Mouse (Mus musculus): ENCODE measurements around the gene Lrmda. TPM values are rescaled to one million over a fixed set of nuclear protein-coding genes. Genes with fewer than 3 reads are reported as not detected.

Gene Lrmda
- polyA plus RNA-seq, 1 experiment, result 0.65 TPM

DNA sequence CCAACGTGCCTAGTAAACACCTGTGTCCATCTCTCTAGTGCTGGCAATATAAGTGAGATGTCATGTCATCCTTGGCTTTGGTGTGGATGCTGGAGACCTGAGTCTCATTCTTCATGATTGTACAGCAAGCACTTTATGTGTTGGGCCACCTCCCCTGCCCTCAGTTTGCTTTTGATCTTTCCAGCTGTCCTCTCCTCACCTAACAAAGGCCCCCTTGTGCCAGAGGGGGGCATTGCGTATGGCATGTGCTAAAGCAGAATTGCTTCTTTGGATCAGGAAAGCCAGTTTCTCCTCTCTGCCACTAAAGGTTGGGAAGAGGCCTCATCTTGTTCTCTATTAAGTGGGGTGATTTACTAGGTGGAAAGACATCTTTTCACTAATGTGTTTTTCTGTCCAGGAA is 264.2 kb downstream of the Lrmda start:
- TF ChIP-seq CTCF (IDR thresholded peaks at IDR 0.05; ENCODE audit: extremely low read depth, insufficient read depth, low read length) (no peak), POLR2A (IDR thresholded peaks at IDR 0.05; ENCODE audit: extremely low read depth, insufficient read depth, low read length) (no peak)
- no peaks in the 10 kb centered on the region for H3K4me1 ChIP-seq (ENCODE audit: control insufficient read depth, insufficient read depth, low read length)
- no peak overlapping the region for H3K27ac ChIP-seq (ENCODE audit: insufficient read depth, low read length)
- H3K4me3 ChIP-seq (ENCODE audit: insufficient read depth, low read length), result no peak overlapping the region

DNA sequence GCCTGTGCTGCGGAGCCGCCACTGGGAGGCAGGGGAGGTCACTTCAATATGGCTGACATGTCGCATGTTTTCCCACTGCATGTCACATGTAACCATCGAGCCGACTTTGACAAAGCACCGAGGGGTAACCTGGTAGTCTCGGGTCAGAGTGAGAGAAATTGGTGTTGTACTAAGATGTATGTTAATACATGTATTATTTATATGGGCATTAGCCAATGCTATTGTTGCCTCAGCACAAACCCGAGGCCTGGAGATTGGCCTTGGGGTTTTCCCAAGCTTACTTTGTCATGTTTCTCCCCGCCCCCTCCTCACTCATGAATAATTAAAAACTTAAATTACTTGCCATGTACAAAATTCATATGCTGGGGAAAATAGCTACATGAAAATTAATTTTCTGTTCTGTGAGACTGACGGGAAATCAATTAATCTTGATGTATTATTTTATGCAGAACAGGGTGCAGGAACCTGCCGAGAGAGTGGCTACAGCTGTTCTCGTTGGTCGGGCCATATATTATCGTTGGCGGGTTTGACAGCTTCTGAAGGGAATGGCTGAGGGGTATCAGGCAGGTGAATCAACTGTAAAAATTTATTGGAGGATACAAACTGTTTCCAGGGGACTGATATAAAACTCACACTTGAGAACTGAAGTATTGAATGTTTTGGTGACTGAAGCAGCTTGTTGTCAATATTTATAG is 265.5 kb downstream of the Lrmda start:
- TF ChIP-seq POLR2A (IDR thresholded peaks at IDR 0.05; ENCODE audit: extremely low read depth, insufficient read depth, low read length) (no peak), CTCF (IDR thresholded peaks at IDR 0.05; ENCODE audit: extremely low read depth, insufficient read depth, low read length) (no peak)
- H3K4me1 ChIP-seq (ENCODE audit: control insufficient read depth, insufficient read depth, low read length), result no peaks in the 10 kb centered on the region
- no peak overlapping the region for H3K4me3 ChIP-seq (ENCODE audit: insufficient read depth, low read length)
- no peak overlapping the region for H3K27ac ChIP-seq (ENCODE audit: insufficient read depth, low read length)

DNA sequence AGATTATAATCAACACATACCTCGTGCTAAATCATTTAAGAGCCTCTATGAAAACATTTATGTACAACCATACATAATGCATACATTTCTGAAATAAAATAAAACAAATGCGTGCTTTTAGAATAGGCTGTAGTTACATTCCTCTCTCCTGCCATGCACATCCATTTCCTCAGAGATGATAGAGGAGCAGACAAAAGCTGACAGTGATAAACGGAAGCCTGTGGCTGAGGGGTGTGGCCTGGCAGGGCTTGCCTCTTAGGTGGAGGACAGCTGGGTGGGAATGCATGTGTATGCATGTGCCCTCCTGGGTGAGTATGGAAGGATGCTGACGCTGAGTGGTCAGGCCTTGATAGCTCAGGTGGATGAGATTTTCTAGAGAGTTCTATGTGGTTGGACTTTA is 266.3 kb downstream of the Lrmda start:
- no peak overlapping the region for H3K27ac ChIP-seq (ENCODE audit: insufficient read depth, low read length)
- TF ChIP-seq CTCF (IDR thresholded peaks at IDR 0.05; ENCODE audit: extremely low read depth, insufficient read depth, low read length) (no peak), POLR2A (IDR thresholded peaks at IDR 0.05; ENCODE audit: extremely low read depth, insufficient read depth, low read length) (no peak)
- H3K4me1 ChIP-seq (ENCODE audit: control insufficient read depth, insufficient read depth, low read length), result no peaks in the 10 kb centered on the region
- no peak overlapping the region for H3K4me3 ChIP-seq (ENCODE audit: insufficient read depth, low read length)

DNA sequence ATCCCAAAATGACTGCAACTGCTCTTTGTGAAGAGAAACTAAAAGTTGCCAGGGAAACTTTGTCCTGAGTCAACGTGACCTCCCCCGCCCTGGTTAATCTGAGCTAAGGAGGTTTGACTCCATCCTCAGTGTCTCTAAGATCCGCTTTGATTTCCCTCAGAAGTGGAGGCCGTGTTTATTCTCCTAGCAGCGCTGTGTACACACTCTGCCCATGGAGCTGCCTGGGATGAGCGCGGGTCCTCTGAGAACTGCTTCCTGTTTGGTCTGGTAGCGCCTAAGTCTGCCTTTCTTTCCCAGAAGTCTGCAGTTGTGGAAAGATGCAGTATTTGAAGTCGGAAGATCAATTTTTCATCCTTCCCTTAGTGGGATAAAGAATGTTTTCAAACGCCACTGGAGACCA is 268.7 kb downstream of the Lrmda start:
- H3K4me1 ChIP-seq (ENCODE audit: control insufficient read depth, insufficient read depth, low read length), result no peaks in the 10 kb centered on the region

DNA sequence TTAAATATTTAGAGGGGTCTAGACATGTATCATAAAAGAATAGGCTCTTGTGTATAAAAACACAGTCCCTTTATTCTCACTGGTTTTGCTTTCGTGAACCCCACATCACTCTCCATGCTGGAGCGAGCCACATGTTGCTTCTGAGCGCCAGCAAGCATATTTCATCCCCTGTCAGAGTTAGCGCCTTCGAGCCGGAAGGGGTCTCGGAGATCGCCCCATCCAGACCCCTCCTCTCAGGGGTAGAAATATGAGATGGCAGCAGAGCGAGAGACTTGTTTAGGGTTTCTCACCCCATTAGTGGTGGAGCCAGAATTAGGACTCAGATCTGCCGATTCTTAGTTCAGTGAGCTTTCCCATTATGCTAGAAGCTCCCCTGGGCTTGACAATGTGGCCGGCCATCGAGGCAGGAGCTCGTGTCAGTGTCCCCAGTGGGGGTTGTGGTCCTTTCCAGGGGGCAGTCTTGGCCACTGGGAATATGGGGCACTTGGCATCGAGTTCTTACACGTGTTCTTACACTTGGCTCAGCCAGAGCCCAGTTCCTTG is 269.9 kb downstream of the Lrmda start:
- no peak for TF ChIP-seq CTCF (IDR thresholded peaks at IDR 0.05; ENCODE audit: extremely low read depth, insufficient read depth, low read length)
- TF ChIP-seq POLR2A (IDR thresholded peaks at IDR 0.05; ENCODE audit: extremely low read depth, insufficient read depth, low read length), result no peak
- no peak overlapping the region for H3K4me3 ChIP-seq (ENCODE audit: insufficient read depth, low read length)
- H3K4me1 ChIP-seq (ENCODE audit: control insufficient read depth, insufficient read depth, low read length), result no peaks in the 10 kb centered on the region
- no peak overlapping the region for H3K27ac ChIP-seq (ENCODE audit: insufficient read depth, low read length)

More for the DNA sequence above, 268.7 kb downstream of the Lrmda start:
- no peak overlapping the region for H3K4me3 ChIP-seq (ENCODE audit: insufficient read depth, low read length)
- TF ChIP-seq CTCF (IDR thresholded peaks at IDR 0.05; ENCODE audit: extremely low read depth, insufficient read depth, low read length), result no peak
- TF ChIP-seq POLR2A (IDR thresholded peaks at IDR 0.05; ENCODE audit: extremely low read depth, insufficient read depth, low read length), result no peak
- H3K27ac ChIP-seq (ENCODE audit: insufficient read depth, low read length), result no peak overlapping the region

DNA sequence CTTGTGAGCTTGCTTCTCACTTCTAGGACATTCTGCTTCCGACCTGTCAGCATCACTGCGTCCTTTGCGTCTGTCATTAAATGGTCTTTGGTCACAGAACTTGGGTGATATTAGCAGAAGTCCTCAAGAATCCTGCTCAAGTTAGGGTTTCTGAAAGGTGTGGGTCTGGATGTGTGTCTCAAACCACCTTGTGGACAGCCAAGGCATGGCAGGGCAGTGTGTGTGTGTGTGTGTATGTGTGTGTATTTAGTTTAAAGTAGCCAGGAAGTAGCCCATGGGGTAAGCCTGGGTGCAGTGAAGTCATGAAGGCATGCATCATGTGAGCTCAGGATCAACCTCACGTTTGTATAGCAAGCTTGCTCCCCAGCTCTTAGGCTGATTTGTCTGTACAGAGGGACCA is 274.9 kb downstream of the Lrmda start:
- no peaks in the 10 kb centered on the region for H3K4me1 ChIP-seq (ENCODE audit: control insufficient read depth, insufficient read depth, low read length)
- no peak overlapping the region for H3K4me3 ChIP-seq (ENCODE audit: insufficient read depth, low read length)
- no peak for TF ChIP-seq POLR2A (IDR thresholded peaks at IDR 0.05; ENCODE audit: extremely low read depth, insufficient read depth, low read length)
- TF ChIP-seq CTCF (IDR thresholded peaks at IDR 0.05; ENCODE audit: extremely low read depth, insufficient read depth, low read length), result no peak
- H3K27ac ChIP-seq (ENCODE audit: insufficient read depth, low read length), result no peak overlapping the region

DNA sequence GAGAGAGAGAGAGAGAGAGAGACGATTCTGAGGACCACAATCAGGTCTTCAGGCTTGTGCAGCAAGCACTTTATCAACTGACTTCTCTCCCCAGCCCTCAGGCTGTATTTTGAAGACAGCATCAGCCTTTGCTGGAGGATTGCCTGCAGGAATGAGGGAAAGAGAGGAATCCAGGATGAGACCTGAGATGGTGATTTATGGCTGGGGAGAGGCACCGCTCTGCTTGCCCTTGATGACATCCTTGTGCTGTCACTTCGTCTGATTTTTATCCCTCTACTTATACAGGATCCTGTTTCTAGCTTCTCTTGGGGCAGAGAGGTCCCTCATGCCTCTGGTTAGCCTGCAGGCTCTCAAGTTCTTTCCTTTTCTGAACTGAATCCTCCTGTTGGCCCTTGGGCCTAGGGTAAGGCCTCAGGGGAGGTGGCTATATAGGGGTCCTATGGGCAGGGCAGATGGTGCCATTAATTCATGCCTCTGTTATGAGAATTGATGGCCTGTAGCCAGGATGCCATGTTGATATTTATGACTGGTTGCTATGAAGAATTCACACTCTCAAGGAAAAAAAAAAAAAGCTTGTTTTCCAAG is 277.2 kb downstream of the Lrmda start:
- H3K27ac ChIP-seq (ENCODE audit: insufficient read depth, low read length), result no peak overlapping the region
- TF ChIP-seq CTCF (IDR thresholded peaks at IDR 0.05; ENCODE audit: extremely low read depth, insufficient read depth, low read length), result no peak
- no peak for TF ChIP-seq POLR2A (IDR thresholded peaks at IDR 0.05; ENCODE audit: extremely low read depth, insufficient read depth, low read length)
- no peaks in the 10 kb centered on the region for H3K4me1 ChIP-seq (ENCODE audit: control insufficient read depth, insufficient read depth, low read length)
- no peak overlapping the region for H3K4me3 ChIP-seq (ENCODE audit: insufficient read depth, low read length)

DNA sequence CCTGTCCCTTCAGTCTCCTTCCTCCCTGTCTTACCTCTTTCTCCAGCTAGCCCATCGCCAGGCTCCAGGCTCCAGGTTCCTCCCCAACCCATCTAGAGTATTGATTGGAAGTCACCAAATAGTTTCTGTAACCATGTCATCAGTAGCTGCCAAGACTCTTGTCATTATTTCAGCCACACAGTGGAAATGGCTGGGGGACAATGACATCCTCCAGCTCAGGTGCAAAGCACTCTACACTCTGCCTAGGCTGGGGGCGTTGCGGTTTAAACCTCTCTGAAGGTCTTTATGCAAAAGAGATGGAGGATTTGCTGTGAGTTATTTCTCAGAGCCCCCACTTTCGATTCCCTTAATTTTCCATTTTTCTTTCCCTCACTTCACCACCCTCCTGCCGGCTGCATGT is 287.2 kb downstream of the Lrmda start:
- H3K4me3 ChIP-seq (ENCODE audit: insufficient read depth, low read length), result no peak overlapping the region
- H3K4me1 ChIP-seq (ENCODE audit: control insufficient read depth, insufficient read depth, low read length), result no peaks in the 10 kb centered on the region
- H3K27ac ChIP-seq (ENCODE audit: insufficient read depth, low read length), result no peak overlapping the region
- TF ChIP-seq POLR2A (IDR thresholded peaks at IDR 0.05; ENCODE audit: extremely low read depth, insufficient read depth, low read length) (no peak), CTCF (IDR thresholded peaks at IDR 0.05; ENCODE audit: extremely low read depth, insufficient read depth, low read length) (no peak)

DNA sequence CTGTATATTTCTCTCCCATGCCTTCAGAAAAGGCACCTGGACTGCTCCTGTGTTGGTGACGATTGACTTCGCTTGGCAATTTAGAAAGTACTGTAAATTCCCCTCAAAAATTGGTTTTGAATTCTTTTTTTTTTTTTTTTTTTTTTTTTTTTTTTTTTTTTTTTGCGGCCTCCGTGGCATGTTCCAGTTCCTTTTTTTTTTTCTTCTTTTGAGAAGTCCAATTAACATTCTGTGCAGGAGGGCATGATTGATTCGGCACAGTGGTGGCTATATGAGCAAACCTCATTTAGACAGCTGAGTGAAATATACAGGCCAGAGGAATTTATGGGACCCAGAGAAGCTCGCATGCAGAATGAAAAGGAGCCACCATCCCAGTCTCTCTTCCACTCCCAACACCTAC is 288.5 kb downstream of the Lrmda start:
- TF ChIP-seq POLR2A (IDR thresholded peaks at IDR 0.05; ENCODE audit: extremely low read depth, insufficient read depth, low read length) (no peak), CTCF (IDR thresholded peaks at IDR 0.05; ENCODE audit: extremely low read depth, insufficient read depth, low read length) (no peak)
- Histone ChIP-seq H3K27ac (ENCODE audit: insufficient read depth, low read length) (no peak overlapping the region), H3K4me1 (ENCODE audit: control insufficient read depth, insufficient read depth, low read length) (no peaks in the 10 kb centered on the region), H3K4me3 (ENCODE audit: insufficient read depth, low read length) (no peak overlapping the region)

DNA sequence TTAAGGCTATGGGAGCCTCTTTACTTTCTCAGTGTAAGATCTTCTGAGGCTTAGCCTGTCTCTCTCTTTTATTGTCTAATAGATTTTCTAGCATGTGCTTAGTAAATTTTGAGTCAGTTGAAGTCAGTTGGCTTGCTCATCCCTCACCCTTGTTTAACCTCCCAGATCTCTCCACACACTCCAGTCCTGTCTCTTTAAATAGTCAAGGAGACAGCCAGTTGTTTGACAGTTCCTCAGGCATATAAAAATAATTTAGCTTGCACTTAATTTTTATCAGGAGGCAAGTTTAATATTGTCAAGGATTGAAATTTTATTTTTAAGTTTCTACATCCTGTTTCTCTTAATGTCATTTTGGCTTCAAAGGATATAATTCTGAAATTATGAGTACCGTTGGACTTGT is 303.5 kb downstream of the Lrmda start:
- no peaks in the 10 kb centered on the region for H3K4me1 ChIP-seq (ENCODE audit: control insufficient read depth, insufficient read depth, low read length)
- no peak for TF ChIP-seq POLR2A (IDR thresholded peaks at IDR 0.05; ENCODE audit: extremely low read depth, insufficient read depth, low read length)
- no peak for TF ChIP-seq CTCF (IDR thresholded peaks at IDR 0.05; ENCODE audit: extremely low read depth, insufficient read depth, low read length)
- H3K4me3 ChIP-seq (ENCODE audit: insufficient read depth, low read length), result no peak overlapping the region
- no peak overlapping the region for H3K27ac ChIP-seq (ENCODE audit: insufficient read depth, low read length)
